Mouse (Mus musculus) right cerebral cortex, postnatal 4 days (tissue): ENCODE data around the gene Spred3.
"Not testable (repeated sequence)": the region's sequence is repeated elsewhere in the genome, so short reads cannot be mapped to it uniquely, and the experiment has no call there.

Source experiments
- DNase-seq: peaks from one replicate; pipeline ENCODE4 v3.0.0-alpha.2; 2022

Spred3 gene

GRCm38 (mm10) chr7:29168791-29169230 is 1.4 kb downstream of the Spred3 start:
- peak; percentile 57 for DNase-seq

GRCm38 (mm10) chr7:29168121-29168695 is 2.0 kb downstream of the Spred3 start:
- DNase-seq: no peak

GRCm38 (mm10) chr7:29167656-29168055 is 2.6 kb downstream of the Spred3 start:
- DNase-seq: no peak

- no peak for DNase-seq
These were observed 7.3 kb downstream of the Spred3 start for GRCm38 (mm10) chr7:29162750-29163525.

DNA sequence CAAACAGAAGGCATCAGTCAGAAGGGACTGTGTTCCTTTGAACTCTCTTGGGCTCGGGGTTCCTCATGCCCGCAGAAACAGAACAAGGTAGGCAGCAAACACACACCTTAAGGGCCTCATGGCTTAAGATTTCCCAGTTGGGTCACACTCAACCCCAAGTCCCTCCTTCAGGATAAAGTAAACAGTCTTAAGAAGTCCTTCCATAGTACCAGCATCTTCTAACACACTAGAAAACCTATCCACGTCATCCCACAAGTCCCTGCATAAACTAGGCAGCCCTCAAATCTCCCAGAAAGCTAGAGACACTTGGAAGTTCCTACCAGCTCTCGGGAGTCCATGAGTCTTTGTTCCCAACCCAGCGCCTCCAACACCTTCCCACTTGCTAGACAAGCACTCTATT is 7.9 kb downstream of the Spred3 start:
- DNase-seq: no peak

DNA sequence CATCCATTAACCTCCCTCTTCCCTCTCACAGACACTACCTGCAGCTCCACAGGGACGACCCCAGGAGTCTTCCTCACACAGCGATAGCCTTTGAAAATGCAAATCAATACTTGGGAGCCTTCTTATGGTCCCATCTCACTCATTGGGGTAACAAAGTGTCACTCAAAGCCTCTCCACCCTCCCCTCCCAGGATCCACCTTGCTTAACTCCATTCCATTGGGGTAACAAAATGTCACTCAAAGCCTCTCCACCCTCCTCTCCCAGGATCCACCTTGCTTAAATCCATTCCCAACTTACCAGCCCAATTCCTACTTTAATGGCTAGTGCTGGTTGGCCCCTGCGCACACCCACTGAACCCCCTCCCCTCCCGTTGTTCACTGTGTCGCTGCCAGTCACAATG is 11.9 kb downstream of the Spred3 start:
- DNase-seq: no peak

DNA sequence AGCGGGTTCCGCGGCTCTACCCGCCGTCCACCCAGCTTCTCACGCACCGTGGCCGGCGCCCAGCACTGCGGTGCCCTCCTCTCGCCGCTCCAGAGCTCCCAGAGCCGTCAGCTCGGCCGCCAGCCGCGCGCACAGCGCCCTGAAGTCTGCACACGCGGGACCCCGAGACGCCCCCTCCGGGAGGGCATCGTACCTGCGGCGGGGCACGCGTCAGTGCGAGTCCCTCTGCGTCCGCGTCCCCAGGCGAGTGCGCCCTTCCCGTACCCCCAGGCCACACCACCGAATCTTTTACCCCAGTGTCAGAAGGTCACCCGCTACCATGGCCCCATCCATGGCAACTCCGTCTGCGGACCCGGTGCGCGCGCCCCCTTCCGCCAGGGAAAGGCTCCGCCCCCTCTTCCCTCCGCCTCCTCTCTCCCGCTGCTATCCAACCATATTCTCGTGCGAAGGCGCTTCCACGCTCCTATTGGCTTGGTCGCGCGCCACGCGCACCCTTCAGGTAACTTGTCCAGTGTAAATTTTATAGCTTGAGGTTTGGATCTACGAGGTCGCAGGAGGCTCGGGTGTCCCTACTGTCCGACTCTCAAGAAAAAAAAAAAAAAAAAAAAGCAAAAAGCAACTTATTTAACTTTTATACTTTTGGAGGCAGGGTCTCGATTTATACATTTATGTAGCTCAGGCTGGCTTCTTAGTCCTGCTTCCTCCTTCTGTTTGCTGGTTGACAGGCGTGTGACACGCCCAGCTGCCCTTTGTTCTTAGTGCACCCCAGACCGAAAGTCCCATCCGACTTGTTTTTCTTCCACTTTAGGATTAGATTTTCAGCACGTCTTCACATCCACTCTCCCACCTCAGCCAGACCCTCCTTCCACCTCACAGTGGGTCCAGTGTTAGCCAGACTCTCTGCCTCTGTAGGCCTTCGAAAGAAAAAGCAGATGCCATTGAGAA is 14.1 kb downstream of the Spred3 start, which contains the start of gene Fam98c:
Fam98c (minus strand) TSS at position 397 of the 945 bp plus-strand sequence.
- DNase-seq: peak; percentile 81

- DNase-seq: peak; percentile 88
These were observed 14.9 kb downstream of the Spred3 start for GRCm38 (mm10) chr7:29155196-29155837.

GRCm38 (mm10) chr7:29154018-29154720 is 16.0 kb downstream of the Spred3 start:
- no peak for DNase-seq

DNA sequence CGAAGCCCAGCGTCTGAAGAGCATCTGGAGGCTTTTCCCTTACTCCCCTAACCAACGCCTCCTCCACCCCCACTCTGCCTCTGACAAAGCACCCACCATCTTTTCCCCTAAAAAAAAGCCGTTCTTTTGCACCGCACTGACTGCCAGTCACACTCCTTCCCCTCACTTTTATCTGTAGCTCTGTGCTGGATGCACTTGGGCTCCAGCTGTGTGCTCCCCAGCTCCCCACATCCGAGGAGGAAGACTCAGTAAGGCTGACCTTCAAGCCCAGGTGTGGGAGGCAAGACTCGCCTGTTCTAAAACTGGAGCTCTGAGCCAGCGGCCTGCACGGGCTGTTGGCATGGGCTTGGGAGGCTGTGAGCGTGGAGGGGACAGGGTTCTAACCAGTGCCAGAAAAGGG is 18.7 kb downstream of the Spred3 start:
- no peak for DNase-seq

GRCm38 (mm10) chr7:29148771-29149170 is 21.4 kb downstream of the Spred3 start:
- no peak for DNase-seq

DNA sequence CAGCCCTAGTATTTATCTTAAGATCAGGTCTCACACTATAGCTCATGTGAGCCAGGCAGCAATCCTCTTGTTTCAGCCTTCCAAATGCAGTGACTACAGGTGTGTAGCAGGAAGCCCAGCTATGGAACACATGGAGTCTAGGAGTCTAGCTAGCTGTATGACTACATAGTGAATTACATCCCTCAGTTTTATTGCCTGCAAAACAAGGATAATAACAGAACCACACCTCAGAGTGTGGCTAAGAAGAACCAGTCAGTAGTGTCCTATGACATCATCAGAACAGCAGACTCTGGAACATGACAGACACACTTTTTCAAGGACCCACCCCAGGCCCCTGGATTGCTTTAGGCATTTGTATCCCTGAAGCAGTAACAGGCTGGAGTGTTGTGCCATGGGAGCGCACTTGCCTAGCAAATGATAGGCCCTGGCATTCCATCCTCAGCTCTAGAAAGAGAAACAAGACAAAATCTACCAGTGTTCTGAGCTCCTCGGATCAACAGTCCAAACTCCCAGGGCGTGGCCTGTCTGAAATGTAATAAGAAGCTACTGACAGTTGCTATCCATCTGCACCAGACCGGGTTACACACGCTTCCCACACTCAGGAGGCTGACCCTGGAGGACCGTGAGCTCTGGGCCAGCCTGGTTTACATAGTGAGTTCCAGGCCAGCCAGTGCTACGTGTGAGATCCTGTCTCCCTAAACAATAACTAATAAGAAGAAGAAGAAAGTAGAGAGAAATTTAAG is 23.4 kb downstream of the Spred3 start:
- no peak for DNase-seq

DNA sequence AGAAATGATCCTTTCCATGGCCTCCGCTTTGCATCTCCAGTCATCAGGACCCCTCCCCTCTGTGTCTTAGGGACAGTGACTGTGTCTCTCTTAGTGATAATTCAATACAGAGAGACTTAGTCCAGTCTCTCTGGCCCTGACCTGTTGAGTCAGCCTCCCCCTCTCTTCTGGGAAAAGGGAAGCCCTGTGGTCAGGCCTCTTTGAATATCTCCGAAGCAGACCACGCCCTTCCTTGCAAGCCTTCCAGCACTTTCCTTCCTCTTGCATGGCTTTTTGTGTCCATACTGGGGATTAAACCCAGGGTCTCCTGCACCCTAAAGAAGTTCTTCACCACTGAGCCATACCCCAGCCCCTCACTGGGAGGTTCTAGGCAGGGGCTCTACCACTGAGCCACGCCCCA is 26.2 kb downstream of the Spred3 start:
- DNase-seq: no peak

DNA sequence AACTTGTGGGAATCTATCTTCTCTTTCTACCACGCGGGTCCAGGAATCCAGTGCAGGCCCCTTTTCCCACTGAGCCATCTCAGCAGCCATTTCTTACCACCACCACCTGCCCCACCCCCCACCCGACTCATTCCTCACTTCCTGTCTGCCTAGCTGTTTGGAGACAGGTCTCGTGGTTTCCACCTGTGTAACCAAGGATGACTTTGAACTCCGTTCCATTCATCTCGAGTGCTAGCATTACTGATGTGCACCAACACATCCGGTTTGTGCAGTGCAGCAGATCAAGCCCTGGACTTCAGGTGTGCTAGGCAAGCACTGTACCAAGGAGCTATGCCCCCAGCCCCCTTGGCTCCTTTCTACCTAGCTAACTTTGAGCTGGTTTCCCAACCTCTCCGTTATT is 28.8 kb downstream of the Spred3 start:
- no peak for DNase-seq

DNA sequence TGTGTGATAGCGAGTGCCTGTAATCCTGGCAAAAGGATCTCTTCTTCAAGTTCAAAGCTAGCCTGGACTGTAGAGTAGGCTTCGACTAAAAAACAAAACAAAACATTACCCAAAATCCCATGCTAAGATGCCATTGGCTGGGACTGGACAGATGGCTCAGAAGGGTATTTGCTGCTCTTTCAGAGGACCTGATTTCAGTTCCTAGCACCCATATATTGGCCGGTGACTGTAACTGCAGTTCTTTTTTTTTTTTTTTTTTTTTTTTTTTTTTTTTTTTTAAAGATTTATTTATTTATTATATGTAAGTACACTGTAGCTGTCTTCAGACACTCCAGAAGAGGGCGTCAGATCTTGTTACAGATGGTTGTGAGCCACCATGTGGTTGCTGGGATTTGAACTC is 31.0 kb downstream of the Spred3 start:
- DNase-seq: not testable (repeated sequence)

- DNase-seq: no peak
These were observed 32.8 kb downstream of the Spred3 start for GRCm38 (mm10) chr7:29137429-29137828.

DNA sequence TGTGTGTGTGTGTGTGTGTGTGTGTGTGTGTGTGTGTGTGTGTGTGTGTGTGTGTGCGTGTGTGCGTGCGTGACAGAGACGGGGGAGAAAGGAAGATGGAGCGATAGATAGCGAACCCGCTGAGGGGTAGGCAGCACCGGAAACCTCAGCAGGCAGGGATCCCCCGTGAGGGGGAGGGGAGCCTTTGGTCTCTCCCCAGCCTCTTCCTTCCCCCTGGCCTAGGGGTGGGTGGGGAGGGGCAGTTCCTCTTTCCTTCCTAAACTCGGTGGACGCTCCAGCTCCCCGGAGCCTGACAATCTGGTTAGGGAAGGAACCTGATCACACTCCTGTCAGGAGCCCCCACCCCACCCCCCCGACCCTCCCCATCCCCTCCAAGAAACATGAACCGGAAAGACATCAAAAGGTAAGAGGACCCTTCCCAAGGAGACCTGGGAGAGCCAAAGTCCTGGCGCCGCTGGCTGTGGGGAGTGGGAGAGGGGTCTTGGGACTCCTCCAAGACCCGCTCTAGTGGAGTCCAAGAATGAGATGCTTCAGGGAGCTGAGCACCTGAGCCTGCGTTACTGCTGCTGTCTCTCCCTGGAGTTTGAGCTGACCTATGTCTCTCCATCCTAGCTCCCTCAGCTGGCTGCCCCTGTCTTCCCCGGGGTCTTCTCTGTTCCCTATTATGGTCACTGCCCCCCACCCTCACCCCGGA is 35.4 kb downstream of the Spred3 start, which contains the start of gene Rasgrp4:
Rasgrp4 (plus strand) TSS at position 159 of the 694 bp plus-strand sequence.
- no peak for DNase-seq

DNA sequence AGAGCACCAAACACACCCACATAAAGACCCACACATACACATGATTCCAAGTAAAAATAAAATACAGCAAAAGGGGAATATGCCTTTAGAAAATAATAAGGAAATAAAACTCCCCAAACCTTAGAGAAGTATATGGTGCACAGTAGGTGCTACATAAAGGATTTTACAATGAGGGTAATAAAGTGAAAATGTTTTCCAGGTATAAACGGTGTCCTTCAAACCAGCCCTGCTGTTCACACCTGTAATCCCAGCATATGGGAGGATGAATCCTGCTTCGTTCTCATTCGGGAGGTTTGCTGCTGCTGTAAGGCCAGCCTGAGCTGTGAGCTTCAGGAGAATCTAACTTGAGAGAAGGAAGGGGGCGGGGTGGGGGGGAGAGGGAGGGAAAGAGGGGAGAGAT is 36.0 kb downstream of the Spred3 start:
- DNase-seq: no peak

DNA sequence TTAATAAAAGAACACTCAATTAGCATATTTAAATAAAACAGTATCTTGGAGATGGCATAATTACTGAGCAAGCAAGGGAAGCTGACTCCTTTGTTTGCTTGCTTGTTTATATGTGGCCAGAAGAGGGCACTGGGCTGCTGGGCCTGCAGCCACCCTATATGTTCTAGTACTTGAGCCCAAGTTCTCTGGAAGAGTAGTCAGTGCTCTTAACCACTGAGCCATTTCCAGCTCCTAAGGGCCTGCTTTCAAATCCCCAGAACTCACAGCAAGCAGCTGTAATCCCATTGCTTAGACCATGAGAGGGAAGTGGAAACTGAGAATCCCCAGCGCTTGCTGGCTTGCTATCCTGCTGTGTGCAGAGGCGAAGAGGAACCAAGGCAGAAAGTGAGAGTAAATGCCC is 41.5 kb downstream of the Spred3 start:
- DNase-seq: no peak

DNA sequence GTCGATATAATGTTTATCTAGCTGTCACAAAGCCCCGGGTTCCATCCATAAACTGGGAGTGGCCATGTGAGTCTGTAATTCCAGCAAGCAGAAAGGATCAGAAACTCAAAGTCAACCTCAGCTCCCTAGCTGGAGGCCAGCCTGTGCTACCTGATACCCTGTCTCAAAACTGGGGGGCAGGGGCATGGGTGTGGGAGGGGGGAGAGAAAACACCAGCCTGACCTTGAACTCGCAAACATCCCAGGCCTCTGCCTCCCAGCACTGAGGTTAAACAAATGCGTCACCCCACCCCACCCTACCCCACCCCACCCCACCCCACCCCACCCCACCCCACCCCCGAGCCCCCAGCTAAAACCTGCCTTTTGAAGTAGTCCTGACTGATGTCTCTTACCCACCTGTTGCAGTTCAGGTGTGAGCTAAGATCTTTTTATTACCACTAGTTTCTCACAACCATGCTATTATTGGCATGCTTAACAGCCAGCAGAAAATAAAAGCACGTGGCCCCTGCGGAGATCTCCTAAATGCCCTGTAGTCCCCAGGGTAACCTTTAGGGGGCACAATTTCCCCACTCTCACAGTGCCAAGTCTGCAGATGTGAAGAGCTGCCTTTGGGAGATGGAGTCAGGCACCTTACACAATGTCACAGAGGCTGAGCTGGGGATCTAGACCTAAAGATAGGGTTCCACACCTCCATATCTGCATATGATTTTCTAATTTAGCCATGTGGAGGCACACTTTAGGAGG is 43.9 kb downstream of the Spred3 start:
- no peak for DNase-seq
